Mouse (Mus musculus): ENCODE measurements around the gene Cxcr1.

Cxcr1 gene

GRCm38 (mm10) chr1:74194445-74194844, at the start of gene Cxcr1:
Gene Cxcr1 (minus strand): TSS chr1:74194631.
- in situ Hi-C loops (cut with MboI; ENCODE audit: low sequenced_read_pairs): no loop called here

- in situ Hi-C loops (cut with MboI; ENCODE audit: low sequenced_read_pairs): no loop called here
Observed at GRCm38 (mm10) chr1:74240832-74241231, 46.4 kb upstream of the Cxcr1 start.

GRCm38 (mm10) chr1:74240311-74240710, 45.9 kb upstream of the Cxcr1 start:
- in situ Hi-C loops (cut with MboI; ENCODE audit: low sequenced_read_pairs): no loop called here

- in situ Hi-C loops (cut with MboI; ENCODE audit: low sequenced_read_pairs): no loop called here
Observed at GRCm38 (mm10) chr1:74239618-74240017, 45.2 kb upstream of the Cxcr1 start.

- in situ Hi-C loops (cut with MboI; ENCODE audit: low sequenced_read_pairs): no loop called here
Observed at GRCm38 (mm10) chr1:74239162-74239561, 44.7 kb upstream of the Cxcr1 start.

- in situ Hi-C loops (cut with MboI; ENCODE audit: low sequenced_read_pairs): no loop called here
Observed at GRCm38 (mm10) chr1:74238136-74238535, 43.7 kb upstream of the Cxcr1 start.

GRCm38 (mm10) chr1:74237671-74238070, 43.2 kb upstream of the Cxcr1 start:
- in situ Hi-C loops (cut with MboI; ENCODE audit: low sequenced_read_pairs): no loop called here

GRCm38 (mm10) chr1:74236590-74237317, 42.3 kb upstream of the Cxcr1 start:
- in situ Hi-C loops (cut with MboI; ENCODE audit: low sequenced_read_pairs): no loop called here

- in situ Hi-C loops (cut with MboI; ENCODE audit: low sequenced_read_pairs): no loop called here
Observed at GRCm38 (mm10) chr1:74235938-74236589, 41.6 kb upstream of the Cxcr1 start, which contains the start of gene Arpc2. Gene Arpc2 (plus strand): TSS chr1:74236084.

- in situ Hi-C loops (cut with MboI; ENCODE audit: low sequenced_read_pairs): no loop called here
Observed at GRCm38 (mm10) chr1:74230992-74231391, 36.6 kb upstream of the Cxcr1 start.

GRCm38 (mm10) chr1:74229942-74230341, 35.5 kb upstream of the Cxcr1 start:
- in situ Hi-C loops (cut with MboI; ENCODE audit: low sequenced_read_pairs): no loop called here

- in situ Hi-C loops (cut with MboI; ENCODE audit: low sequenced_read_pairs): no loop called here
Observed at GRCm38 (mm10) chr1:74227317-74227716, 32.9 kb upstream of the Cxcr1 start.

GRCm38 (mm10) chr1:74219922-74220321, 25.5 kb upstream of the Cxcr1 start:
- in situ Hi-C loops (cut with MboI; ENCODE audit: low sequenced_read_pairs): no loop called here

GRCm38 (mm10) chr1:74208941-74209340, 14.5 kb upstream of the Cxcr1 start:
- in situ Hi-C loops (cut with MboI; ENCODE audit: low sequenced_read_pairs): no loop called here

- in situ Hi-C loops (cut with MboI; ENCODE audit: low sequenced_read_pairs): no loop called here
Observed at GRCm38 (mm10) chr1:74207906-74208305, 13.5 kb upstream of the Cxcr1 start.

- in situ Hi-C loops (cut with MboI; ENCODE audit: low sequenced_read_pairs): no loop called here
Observed at GRCm38 (mm10) chr1:74206642-74207041, 12.2 kb upstream of the Cxcr1 start.

GRCm38 (mm10) chr1:74205881-74206280, 11.4 kb upstream of the Cxcr1 start:
- in situ Hi-C loops (cut with MboI; ENCODE audit: low sequenced_read_pairs): no loop called here

- in situ Hi-C loops (cut with MboI; ENCODE audit: low sequenced_read_pairs): no loop called here
Observed at GRCm38 (mm10) chr1:74203457-74203856, 9.0 kb upstream of the Cxcr1 start.

- in situ Hi-C loops (cut with MboI; ENCODE audit: low sequenced_read_pairs): no loop called here
Observed at GRCm38 (mm10) chr1:74201048-74201844, 6.8 kb upstream of the Cxcr1 start.

- in situ Hi-C loops (cut with MboI; ENCODE audit: low sequenced_read_pairs): no loop called here
Observed at GRCm38 (mm10) chr1:74199046-74199445, 4.6 kb upstream of the Cxcr1 start.

GRCm38 (mm10) chr1:74197726-74198470, 3.5 kb upstream of the Cxcr1 start:
- in situ Hi-C loops (cut with MboI; ENCODE audit: low sequenced_read_pairs): no loop called here

Measured in CH12F3 (cell line).